Mouse (Mus musculus) thymus, adult 2 months (tissue): ENCODE data around the gene Plac8.

ENCODE experiments used
- CTCF ChIP-seq: fragments of 200-500 bp; IDR thresholded peaks from 2 replicates; pipeline ENCODE4 v1.5.1; 2012; ENCODE audit warnings: mild to moderate bottlenecking, control low read depth, low read length, moderate library complexity, borderline replicate concordance; ENCODE audit not compliant: control insufficient read depth, poor library complexity, insufficient read depth; ENCODE audit errors: extremely low read depth
- POLR2A ChIP-seq: fragments of 200-500 bp; IDR thresholded peaks from 2 replicates; pipeline ENCODE4 v1.6.1; 2012; ENCODE audit warnings: mild to moderate bottlenecking, low read length, control low read depth, moderate library complexity; ENCODE audit not compliant: control insufficient read depth, poor library complexity, insufficient read depth; ENCODE audit errors: extremely low read depth

DNA sequence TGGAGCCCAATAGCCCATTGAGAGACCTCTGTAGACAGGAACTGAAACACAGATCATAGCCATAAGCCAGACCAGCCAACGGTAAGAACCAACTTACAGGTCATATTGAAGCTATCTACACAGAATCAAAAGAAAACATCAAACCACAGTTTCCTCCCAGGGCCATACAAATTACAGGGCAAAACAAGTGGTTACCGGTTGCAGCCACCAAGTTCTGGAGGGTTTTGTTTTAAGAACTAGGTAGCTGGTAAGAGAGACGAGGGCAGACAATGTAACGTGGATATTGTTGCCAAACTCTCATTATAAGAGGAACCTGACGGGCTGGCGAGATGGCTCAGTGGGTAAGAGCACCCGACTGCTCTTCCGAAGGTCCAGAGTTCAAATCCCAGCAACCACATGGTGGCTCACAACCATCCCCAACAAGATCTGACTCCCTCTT is 13.2 kb upstream of the Plac8 start:
- no peak for TF ChIP-seq POLR2A
- TF ChIP-seq CTCF = no peak
